Mouse (Mus musculus) embryonic fibroblast, embryonic 13.5 days (primary cell): ENCODE measurements around the gene Gtf3c5. TPM values are rescaled to one million over a fixed set of nuclear protein-coding genes. Genes with fewer than 3 reads are reported as not detected.

Experiments
- H3K27ac ChIP-seq: 2 replicates; pipeline ENCODE4 v1.5.1; 2012; ENCODE audit warnings: low read length, control low read depth, inconsistent platforms; ENCODE audit not compliant: insufficient read depth
- H3K4me1 ChIP-seq: 2 replicates; pipeline ENCODE4 v1.6.1; 2011; ENCODE audit warnings: low read length; ENCODE audit not compliant: control insufficient read depth, insufficient read depth
- H3K4me3 ChIP-seq: 2 replicates; pipeline ENCODE4 v1.5.1; 2011; ENCODE audit warnings: mild to moderate bottlenecking, control low read depth, low read length; ENCODE audit not compliant: insufficient read depth
- CTCF ChIP-seq: IDR thresholded peaks from 2 replicates; pipeline ENCODE4 v1.5.1; 2011; ENCODE audit warnings: mild to moderate bottlenecking, control low read depth, low read length, moderate library complexity, borderline replicate concordance; ENCODE audit not compliant: insufficient read depth
- POLR2A ChIP-seq: IDR thresholded peaks from 2 replicates; pipeline ENCODE4 v1.6.1; 2011; ENCODE audit warnings: low read depth, mild to moderate bottlenecking, control low read depth, low read length, moderate library complexity
- polyA plus RNA-seq: library from polyadenylated mRNA; stranded (reverse); fragments of >200 nt; gene quantifications from 2 replicates; pipeline ENCODE4 v1.2.4, GENCODE M21; 2011; ENCODE audit warnings: low read depth; ENCODE audit not compliant: missing spikeins, insufficient read length

Gtf3c5 gene
- 15.1 and 23.1 TPM in 2 replicates for polyA plus RNA-seq

GRCm38 (mm10) chr2:28583651-28584050 is at the start of gene Gtf3c5:
Gene Gtf3c5, minus strand, starts transcription at chr2:28583751.
- Histone ChIP-seq H3K4me1 (no peaks in the 10 kb centered on the region), H3K4me3 (peak within 1 kb of the TSS; percentile 77), H3K27ac (peak within 1 kb of the TSS; percentile 65)
- TF ChIP-seq POLR2A: no peak
- TF ChIP-seq CTCF: no peak

DNA sequence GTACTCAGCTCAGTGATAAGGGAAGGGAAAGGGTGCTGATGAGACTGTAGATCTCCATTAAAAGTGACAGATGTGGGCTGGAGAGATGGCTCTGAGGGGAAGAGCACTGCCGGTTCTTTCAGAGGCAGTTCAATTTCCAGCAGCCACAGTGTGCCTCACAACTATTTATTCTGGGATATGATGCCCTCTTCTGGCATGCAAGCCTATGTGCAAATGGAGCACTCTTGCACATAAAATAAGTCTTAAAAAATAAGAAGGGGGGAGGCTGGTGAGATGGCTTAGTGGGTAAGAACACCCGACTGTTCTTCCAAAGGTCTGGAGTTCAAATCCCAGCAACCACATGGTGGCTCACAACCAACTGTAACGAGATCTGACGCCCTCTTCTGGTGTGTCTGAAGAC is 49.6 kb upstream of the Gtf3c5 start:
- TF ChIP-seq POLR2A (no peak), CTCF (no peak)
- Histone ChIP-seq H3K4me3 (no peak overlapping the region), H3K4me1 (0 out of 2 replicates have a peak, but pooled peaks cover 2% of the 10 kb centered on the region), H3K27ac (no peak overlapping the region)

DNA sequence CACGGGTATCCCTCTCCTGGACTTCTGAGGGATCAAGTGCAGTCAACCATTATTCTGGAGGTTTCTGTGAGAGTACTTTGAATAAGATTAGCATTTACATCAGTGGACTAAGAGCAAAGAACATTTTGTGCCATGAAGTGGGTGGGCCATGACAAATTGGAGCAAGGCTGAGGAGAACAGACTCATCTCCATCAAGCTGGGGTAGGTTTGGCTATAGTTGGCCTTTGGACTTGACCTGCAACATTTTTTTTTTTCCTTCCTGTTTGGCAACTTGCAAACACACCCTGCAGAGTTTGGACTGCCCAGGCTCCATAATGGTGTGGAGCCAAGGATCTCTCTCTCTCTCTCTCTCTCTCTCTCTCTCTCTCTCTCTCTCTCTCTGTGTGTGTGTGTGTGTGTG is 49.1 kb upstream of the Gtf3c5 start:
- no peak overlapping the region for H3K27ac ChIP-seq
- TF ChIP-seq POLR2A (no peak), CTCF (no peak)
- H3K4me1 ChIP-seq: 0 out of 2 replicates have a peak, but pooled peaks cover 2% of the 10 kb centered on the region
- no peak overlapping the region for H3K4me3 ChIP-seq

DNA sequence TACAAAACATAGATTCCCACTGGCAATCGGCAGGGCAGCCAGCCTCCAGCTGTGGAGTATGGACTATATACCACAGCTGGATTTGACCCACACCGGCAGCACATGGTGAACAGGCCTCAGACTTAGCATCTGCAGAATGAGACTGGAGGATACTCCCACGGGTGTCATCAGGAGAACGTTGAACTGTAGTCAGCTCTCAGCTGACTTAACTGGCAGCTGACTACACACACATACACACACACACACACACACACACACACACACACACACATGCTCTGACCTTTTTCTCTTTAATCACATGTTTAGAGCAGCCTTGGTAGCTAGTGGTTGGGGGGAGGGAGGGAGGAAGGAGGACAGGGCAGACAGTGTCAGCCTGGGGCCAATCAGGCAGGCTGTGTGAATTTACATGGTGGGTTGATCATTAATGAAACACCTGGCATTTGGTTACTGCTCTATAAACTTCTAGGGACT is 46.4 kb upstream of the Gtf3c5 start:
- no peak overlapping the region for H3K4me3 ChIP-seq
- H3K4me1 ChIP-seq: no peaks in the 10 kb centered on the region
- no peak for TF ChIP-seq POLR2A
- TF ChIP-seq CTCF: no peak
- no peak overlapping the region for H3K27ac ChIP-seq

DNA sequence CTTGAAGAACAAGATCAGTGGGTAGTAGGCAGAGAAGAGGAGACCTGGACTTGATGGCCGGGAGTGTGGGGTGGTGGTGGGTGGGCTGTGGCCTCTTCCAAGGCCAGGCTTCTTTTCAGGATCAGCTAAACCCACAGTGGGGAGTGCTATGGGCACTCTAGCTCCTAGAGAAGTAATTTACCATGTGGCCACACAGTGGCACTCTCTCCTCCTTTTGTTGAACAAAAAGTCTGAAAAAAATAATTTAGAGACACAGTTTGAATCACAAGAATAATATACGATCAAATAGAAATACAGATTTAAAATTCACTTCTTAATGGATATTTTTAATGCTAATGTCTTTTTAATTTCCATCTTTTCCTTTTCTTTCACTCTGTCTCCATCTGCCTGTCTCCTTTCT is 44.5 kb upstream of the Gtf3c5 start:
- Histone ChIP-seq H3K4me1 (no peaks in the 10 kb centered on the region), H3K4me3 (no peak overlapping the region), H3K27ac (no peak overlapping the region)
- no peak for TF ChIP-seq CTCF
- no peak for TF ChIP-seq POLR2A

GRCm38 (mm10) chr2:28626038-28626437 is 42.5 kb upstream of the Gtf3c5 start:
- Histone ChIP-seq H3K4me3 (no peak overlapping the region), H3K27ac (no peak overlapping the region), H3K4me1 (no peaks in the 10 kb centered on the region)
- no peak for TF ChIP-seq CTCF
- TF ChIP-seq POLR2A: no peak

DNA sequence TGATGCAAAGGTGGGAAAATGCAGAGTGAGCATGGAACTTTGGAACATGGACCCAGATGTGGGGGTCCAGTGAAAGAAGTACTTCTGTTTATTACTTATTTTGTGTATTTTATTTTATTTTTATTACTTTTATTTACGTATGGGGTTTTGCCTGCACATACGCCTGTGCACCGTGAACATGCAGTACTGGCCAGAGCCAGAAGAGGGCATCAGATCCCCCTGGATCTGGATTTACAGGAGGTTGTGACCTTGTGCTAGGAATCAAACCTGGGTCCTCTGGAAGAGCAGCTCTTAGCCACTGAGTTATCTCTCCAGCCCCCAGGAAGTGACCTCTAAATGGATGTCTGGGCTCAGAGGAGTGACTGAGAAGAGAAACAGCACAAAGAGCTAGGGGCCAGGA is 41.3 kb upstream of the Gtf3c5 start:
- TF ChIP-seq POLR2A: no peak
- no peak for TF ChIP-seq CTCF
- Histone ChIP-seq H3K4me3 (no peak overlapping the region), H3K4me1 (no peaks in the 10 kb centered on the region), H3K27ac (no peak overlapping the region)

DNA sequence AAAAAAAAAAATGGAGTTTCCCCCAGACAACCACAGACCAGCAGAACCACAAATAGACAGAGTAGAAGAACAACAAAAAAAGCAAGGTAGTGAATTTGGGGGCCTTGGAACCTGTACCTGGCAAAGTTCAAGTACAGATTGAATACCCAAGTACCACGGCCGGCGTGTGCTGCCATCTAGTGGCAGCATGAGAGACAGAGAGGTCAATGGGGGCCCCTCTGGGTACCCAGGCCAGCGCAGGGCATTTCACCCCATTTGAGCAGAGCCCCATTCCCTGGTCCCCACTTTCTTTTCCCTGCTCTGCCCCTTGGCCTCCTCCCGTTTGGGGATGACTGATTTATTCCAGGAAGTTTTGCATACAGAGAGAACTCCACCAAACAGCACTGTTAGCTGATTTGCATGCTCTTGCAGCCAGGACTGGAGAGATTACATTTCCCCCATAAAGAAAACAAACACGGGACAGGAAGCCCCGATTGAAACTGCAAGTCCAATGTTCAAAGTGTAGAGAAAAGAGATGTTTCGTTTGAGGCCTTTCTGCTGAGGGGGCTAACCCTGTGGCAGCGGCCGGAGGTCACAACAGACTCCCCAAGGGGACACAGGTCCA is 39.1 kb upstream of the Gtf3c5 start:
- Histone ChIP-seq H3K4me1 (no peaks in the 10 kb centered on the region), H3K4me3 (no peak overlapping the region)
- TF ChIP-seq POLR2A (no peak), CTCF (peak; percentile 58; the same call in 1 of the 2 replicates)

GRCm38 (mm10) chr2:28621664-28622171 is 38.2 kb upstream of the Gtf3c5 start, which contains the start of gene Gfi1b:
Gene Gfi1b, minus strand, starts transcription at chr2:28621982.
- H3K4me3 ChIP-seq: no peak within 1 kb of the TSS
- H3K27ac ChIP-seq: no peak within 1 kb of the TSS
- H3K4me1 ChIP-seq: no peaks in the 10 kb centered on the region
- TF ChIP-seq POLR2A: no peak
- no peak for TF ChIP-seq CTCF

More for the DNA sequence above, 39.1 kb upstream of the Gtf3c5 start:
- no peak overlapping the region for H3K27ac ChIP-seq

GRCm38 (mm10) chr2:28621111-28621510 is 37.6 kb upstream of the Gtf3c5 start:
- TF ChIP-seq CTCF (no peak), POLR2A (no peak)
- Histone ChIP-seq H3K4me1 (no peaks in the 10 kb centered on the region), H3K27ac (no peak overlapping the region), H3K4me3 (no peak overlapping the region)
